Mouse (Mus musculus) megakaryocyte, embryonic 14.5 days (primary cell): ENCODE results near the gene Hnrnpdl. TPM values are rescaled to one million over a fixed set of nuclear protein-coding genes. Genes with fewer than 3 reads are reported as not detected.

Experiments
- H3K27me3 ChIP-seq: replicated peaks from 2 replicates; pipeline ENCODE3; 2012; ENCODE audit warnings: inconsistent platforms
- H3K36me3 ChIP-seq: replicated peaks from 2 replicates; pipeline ENCODE3; 2012; ENCODE audit warnings: low read length, inconsistent platforms, mixed read lengths
- H3K4me1 ChIP-seq: 2 replicates; pipeline ENCODE4 v1.6.1; 2012; ENCODE audit warnings: inconsistent platforms
- H3K4me3 ChIP-seq: replicated peaks from 2 replicates; pipeline ENCODE3; 2012; ENCODE audit warnings: moderate library complexity, mild to moderate bottlenecking, inconsistent platforms
- H3K9me3 ChIP-seq: 2 replicates; pipeline ENCODE4 v1.6.1; 2012; ENCODE audit warnings: inconsistent platforms
- FLI1 ChIP-seq: IDR thresholded peaks from 2 replicates; pipeline ENCODE4 v1.6.1; 2012; ENCODE audit warnings: low read length, inconsistent platforms, mixed read lengths
- GATA1 ChIP-seq: IDR thresholded peaks from 3 replicates; pipeline ENCODE4 v1.6.1; 2012; ENCODE audit warnings: mixed read lengths, low read length, inconsistent platforms, borderline replicate concordance
- polyA plus RNA-seq: library from polyadenylated mRNA; stranded (reverse); fragments of >175 nt; gene quantifications from 2 replicates; pipeline ENCODE4 v1.2.3, GENCODE M21; 2012; ENCODE audit warnings: low replicate concordance; ENCODE audit not compliant: insufficient read depth

Gene Hnrnpdl
- polyA plus RNA-seq, 1 experiment: 67.8 TPM

DNA sequence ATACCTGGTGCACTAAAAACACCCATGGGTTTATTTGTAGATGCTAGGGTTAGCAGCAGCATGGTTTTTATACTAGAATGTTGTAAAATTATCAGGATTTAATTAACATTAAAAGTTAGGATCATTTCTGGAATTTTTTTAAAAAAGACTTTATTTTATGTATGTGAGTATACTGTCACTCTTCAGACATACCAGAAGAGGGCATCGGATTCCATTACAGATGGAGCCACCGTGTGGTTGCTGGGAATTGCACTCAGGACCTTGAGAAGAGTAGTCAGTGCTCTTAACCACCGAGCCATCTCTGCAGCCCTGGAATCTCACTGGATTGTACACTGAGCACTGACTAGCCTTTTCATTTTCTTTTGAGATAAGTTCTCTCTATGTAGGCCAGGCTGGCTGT is 10.4 kb upstream of the Hnrnpdl start:
- H3K36me3 ChIP-seq: peaks cover 45% of the 10 kb centered on the region
- no peaks in the 10 kb centered on the region for H3K9me3 ChIP-seq
- no peak overlapping the region for H3K4me3 ChIP-seq
- peaks cover 12% of the 10 kb centered on the region for H3K4me1 ChIP-seq
- H3K27me3 ChIP-seq: no peaks in the 10 kb centered on the region
- no peak for TF ChIP-seq FLI1
- TF ChIP-seq GATA1: no peak

DNA sequence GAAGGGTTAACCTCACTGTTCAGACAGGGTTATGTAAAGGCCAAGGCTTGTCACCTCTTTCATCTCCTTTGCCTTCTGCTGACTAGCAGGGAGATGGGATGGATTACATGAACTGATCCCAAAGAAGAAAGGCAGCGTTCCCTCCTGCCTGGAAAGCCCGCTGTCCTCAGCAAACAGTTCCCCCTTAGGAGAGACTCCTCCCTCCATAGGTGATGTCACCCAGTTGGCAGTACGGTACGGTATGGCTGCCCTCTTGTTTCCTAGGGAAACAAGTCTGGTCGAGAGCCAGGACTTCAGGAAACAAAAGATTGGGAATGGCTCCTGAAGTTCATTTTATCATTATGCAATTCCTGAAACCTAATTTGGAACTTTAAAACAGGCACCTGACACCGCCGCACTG is 8.4 kb upstream of the Hnrnpdl start:
- no peaks in the 10 kb centered on the region for H3K9me3 ChIP-seq
- peaks cover 26% of the 10 kb centered on the region for H3K4me1 ChIP-seq
- H3K27me3 ChIP-seq: no peaks in the 10 kb centered on the region
- H3K4me3 ChIP-seq: no peak overlapping the region
- H3K36me3 ChIP-seq: peaks cover 35% of the 10 kb centered on the region
- TF ChIP-seq GATA1 (no peak), FLI1 (no peak)

DNA sequence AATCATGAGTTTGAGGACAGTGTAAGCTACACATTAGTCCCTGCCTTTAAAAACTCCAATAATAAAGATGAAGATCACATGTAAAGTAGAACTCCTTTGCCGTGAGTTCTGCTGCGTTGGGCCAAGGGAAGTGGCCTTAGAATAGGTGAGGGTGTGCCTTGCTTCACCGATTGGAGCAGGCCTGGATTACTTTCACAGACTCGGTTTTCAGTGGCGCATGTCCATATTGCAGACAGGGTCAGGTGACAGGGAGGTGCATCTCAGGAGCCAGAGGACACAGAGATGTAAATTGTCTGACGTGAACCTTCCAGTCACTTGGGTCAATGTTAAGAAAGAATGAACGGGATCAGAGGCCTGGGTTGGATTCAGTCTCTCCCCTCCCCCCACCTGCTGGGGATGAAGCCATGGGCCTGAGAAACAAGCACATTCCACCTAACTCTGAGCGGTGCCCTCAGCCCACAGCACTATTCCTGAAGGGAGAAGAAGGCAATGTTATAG is 7.7 kb upstream of the Hnrnpdl start:
- TF ChIP-seq FLI1 (no peak), GATA1 (no peak)
- no peaks in the 10 kb centered on the region for H3K9me3 ChIP-seq
- H3K4me1 ChIP-seq: peaks cover 32% of the 10 kb centered on the region
- no peak overlapping the region for H3K4me3 ChIP-seq
- H3K36me3 ChIP-seq: peaks cover 33% of the 10 kb centered on the region
- no peaks in the 10 kb centered on the region for H3K27me3 ChIP-seq

DNA sequence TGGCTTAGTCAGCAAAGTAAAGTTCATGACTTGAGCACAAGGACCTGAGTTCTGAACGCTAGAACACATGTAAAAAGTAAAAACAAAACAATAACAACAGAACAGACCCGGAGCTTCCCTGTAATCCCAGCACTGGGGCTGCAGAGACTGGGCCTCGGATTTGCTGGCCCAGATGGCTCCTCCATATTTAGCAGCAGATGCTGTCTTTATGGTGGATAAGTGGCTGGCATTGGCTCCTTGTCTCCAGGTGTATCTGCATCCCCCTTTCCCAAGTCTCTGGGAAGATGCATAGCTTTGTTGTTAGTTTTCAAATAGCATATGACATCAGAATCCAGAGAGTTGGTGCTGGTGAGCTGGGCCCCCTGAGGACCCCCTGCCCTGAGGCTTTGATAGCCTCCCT is 6.6 kb upstream of the Hnrnpdl start:
- Histone ChIP-seq H3K36me3 (peaks cover 30% of the 10 kb centered on the region), H3K9me3 (no peaks in the 10 kb centered on the region), H3K4me3 (no peak overlapping the region), H3K4me1 (peaks cover 43% of the 10 kb centered on the region), H3K27me3 (no peaks in the 10 kb centered on the region)
- TF ChIP-seq FLI1: no peak
- no peak for TF ChIP-seq GATA1

DNA sequence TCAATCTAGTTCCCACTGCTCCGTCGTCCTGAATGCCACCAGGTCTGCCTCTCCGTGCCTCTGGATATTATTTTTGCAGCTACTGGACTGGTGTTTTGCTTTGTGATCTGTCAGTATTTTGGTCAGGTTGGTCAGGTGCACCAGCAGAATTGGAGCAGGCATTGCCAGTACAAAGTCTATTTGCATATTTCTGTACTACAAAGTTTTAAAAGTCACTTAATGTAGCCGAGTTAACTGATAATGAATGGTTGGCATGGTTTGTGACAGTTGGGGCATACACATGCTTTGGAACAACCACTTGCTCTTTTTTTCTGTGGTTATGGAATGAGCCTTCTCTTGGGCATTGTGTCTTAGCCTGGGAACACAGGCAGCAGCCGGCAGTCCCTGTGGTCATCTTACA is 5.2 kb upstream of the Hnrnpdl start:
- Histone ChIP-seq H3K4me1 (peaks cover 50% of the 10 kb centered on the region), H3K9me3 (no peaks in the 10 kb centered on the region), H3K4me3 (no peak overlapping the region), H3K36me3 (peaks cover 17% of the 10 kb centered on the region), H3K27me3 (no peaks in the 10 kb centered on the region)
- TF ChIP-seq FLI1: no peak
- TF ChIP-seq GATA1: no peak

DNA sequence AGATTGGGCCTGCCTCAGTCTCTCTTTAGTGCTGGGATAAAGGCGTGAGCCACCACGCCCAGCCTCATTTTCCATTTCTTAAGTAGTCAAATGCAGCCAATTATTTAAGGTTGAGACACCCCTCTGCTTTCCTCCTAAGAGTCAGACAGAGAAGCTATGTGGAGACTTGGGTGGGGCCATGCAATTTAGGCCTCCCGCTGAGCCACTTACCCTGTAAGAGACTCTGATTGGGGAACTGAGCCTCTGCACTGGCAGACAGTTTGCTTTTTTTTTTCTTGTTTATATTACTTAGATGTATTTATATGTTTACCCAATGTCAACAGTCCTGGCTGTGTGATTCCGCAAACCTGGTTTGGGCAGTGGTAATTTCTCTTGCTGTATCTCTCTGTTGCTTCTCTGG is 4.6 kb upstream of the Hnrnpdl start:
- H3K4me1 ChIP-seq: peaks cover 48% of the 10 kb centered on the region
- no peak overlapping the region for H3K4me3 ChIP-seq
- H3K27me3 ChIP-seq: no peaks in the 10 kb centered on the region
- H3K9me3 ChIP-seq: no peaks in the 10 kb centered on the region
- peaks cover 14% of the 10 kb centered on the region for H3K36me3 ChIP-seq
- TF ChIP-seq FLI1: no peak
- TF ChIP-seq GATA1: no peak

DNA sequence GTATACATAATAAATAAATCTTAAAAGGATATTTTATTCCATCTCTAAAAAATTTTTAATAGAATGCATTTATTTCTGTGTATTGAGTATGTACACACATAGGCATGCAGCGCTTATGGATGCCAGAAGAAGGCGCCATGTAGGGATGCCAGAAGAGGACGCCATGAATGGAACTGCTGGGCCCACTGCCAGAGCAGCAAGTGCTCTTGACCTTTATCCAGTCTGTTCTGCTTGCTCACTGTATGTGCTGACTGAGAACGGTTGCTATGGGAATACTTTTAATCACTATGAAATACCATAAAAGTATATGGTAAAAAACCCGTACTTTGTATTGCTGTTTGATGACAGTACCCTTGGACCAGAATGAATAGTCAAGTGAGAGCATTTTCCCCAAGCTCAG is 3.9 kb upstream of the Hnrnpdl start:
- Histone ChIP-seq H3K27me3 (no peaks in the 10 kb centered on the region), H3K36me3 (peaks cover 11% of the 10 kb centered on the region), H3K4me1 (peaks cover 48% of the 10 kb centered on the region), H3K9me3 (no peaks in the 10 kb centered on the region), H3K4me3 (peak overlapping the region; percentile 48)
- TF ChIP-seq GATA1 (no peak), FLI1 (no peak)

DNA sequence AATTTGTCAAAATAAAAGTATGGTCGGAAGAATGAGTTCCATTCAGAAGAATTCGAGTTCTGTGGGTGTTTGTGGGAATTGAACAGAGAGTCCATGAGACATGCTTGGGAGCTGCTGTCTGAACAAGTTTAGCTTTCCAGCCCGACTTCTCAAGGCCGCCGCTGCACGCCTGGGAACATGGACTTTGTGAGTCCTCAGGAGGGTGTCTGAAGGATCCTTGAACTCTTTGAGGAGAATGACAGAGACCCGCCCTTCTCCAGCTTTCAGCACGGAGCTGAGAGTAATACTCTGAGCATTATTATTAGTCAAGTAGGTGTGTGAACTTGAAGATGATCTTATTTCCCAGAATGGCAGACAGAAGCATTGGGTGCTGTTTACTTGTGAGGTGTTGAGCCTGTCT is 3.0 kb upstream of the Hnrnpdl start:
- no peaks in the 10 kb centered on the region for H3K27me3 ChIP-seq
- H3K9me3 ChIP-seq: no peaks in the 10 kb centered on the region
- peaks cover 6% of the 10 kb centered on the region for H3K36me3 ChIP-seq
- TF ChIP-seq FLI1: no peak
- TF ChIP-seq GATA1: no peak
- peaks cover 50% of the 10 kb centered on the region for H3K4me1 ChIP-seq
- no peak overlapping the region for H3K4me3 ChIP-seq

DNA sequence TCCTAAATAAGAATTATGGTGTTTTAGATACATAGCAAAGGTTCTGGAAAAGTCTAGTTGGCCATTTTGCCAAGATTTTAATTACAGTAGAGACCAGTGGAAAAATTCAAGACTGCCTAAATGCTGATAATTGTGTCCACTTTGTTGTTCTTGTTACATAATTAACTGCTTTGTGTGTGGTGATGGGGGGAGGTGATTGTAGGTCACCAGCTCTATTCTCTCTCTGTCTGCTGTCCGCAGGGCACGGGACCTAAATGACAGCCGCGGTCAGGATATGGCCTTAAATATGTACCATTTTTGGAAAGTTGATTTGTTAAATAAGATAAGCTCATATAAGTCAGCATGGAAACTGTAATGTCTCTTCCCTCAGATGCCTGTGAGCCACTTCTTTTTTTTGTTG is 1.8 kb upstream of the Hnrnpdl start:
- H3K4me1 ChIP-seq: peaks cover 62% of the 10 kb centered on the region
- H3K27me3 ChIP-seq: no peaks in the 10 kb centered on the region
- H3K4me3 ChIP-seq: peak overlapping the region; percentile 65
- TF ChIP-seq GATA1 (no peak), FLI1 (no peak)
- H3K9me3 ChIP-seq: no peaks in the 10 kb centered on the region
- H3K36me3 ChIP-seq: peaks cover 18% of the 10 kb centered on the region

DNA sequence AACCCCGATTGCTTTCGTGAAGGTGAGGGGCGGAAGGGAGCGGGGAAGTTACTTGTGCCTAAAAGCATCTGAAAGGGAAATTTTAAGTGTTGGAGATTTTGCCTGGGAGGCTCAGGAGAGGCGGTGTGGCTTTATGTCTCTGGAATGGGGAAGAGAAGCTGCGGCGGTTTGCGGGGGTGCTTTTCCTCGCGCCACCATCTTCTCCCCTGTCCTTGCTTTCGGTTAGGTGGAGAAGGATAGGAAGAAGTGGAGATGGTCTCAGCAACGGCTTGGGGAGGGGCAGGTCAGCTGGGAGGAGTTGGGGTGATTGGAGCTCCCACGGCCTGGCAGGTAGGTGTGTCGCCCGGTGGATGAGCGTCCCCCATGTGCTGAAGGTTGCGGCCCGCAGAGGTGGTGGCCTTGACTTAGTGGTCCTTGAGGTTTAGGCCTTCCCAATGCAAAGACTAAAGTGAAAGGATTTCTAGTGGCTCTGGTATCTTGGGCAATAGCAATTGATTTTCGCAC is 869 bp upstream of the Hnrnpdl start:
- Histone ChIP-seq H3K27me3 (no peaks in the 10 kb centered on the region), H3K36me3 (peaks cover 27% of the 10 kb centered on the region), H3K9me3 (no peaks in the 10 kb centered on the region), H3K4me3 (peak overlapping the region; percentile 99), H3K4me1 (peaks cover 70% of the 10 kb centered on the region)
- no peak for TF ChIP-seq GATA1
- TF ChIP-seq FLI1: no peak

DNA sequence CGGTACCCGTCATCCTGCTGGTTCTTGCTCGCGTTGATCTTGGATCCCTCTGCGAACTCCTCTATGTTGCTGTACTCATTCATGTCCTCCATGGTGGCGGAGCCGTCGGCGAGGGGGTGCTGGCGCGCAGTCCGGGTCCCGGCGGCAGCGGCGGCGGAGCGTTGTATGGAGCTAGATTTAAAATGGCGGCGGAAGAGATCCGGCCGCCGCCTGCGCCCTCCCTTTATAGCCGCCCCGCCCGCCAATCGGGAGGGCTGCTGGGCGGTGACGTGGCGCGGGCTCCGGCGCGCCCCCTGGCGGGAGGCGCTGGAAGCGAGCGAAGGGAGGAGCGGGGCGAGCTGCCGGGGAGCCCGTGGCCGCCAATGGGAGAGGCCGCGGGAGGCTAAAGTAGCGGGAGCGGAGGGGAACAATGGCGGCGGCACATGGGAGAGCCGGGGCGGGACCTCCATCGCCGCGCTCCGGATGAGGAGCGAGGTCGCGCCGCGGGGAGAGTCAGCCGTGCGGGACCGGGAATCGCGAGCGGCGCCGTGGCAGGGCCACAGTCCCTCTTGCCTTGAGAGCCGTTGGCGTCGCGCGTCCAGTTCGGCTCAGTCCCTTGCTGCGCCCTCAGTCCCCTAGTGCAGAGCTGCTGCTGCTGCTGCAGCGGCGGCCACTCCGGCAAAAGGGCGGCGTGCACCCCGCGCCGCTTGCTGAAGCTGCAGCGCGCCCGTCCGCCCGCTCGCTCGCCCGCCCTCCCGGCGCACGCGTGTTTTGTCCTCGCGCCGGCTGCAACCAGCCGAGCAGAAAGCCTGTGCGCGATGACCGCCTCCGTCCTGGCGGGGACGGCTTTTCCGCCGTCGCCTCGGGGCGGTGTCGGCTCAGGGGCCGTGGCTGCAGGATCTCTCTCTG is 506 bp downstream of the Hnrnpdl start:
- Histone ChIP-seq H3K9me3 (no peaks in the 10 kb centered on the region), H3K4me1 (peaks cover 66% of the 10 kb centered on the region), H3K4me3 (peak overlapping the region; percentile 99), H3K27me3 (no peaks in the 10 kb centered on the region), H3K36me3 (peaks cover 41% of the 10 kb centered on the region)
- TF ChIP-seq GATA1: no peak
